Mouse (Mus musculus) small intestine, adult 2 months (tissue): Measurements from ENCODE around the gene Zbtb44.

Experiments used
- CTCF ChIP-seq: fragments of 200-500 bp; IDR thresholded peaks from 2 replicates; pipeline ENCODE4 v1.5.1; 2012; ENCODE audit warnings: low read depth, mild to moderate bottlenecking, control low read depth, inconsistent platforms, low read length, moderate library complexity, mixed read lengths; ENCODE audit not compliant: insufficient replicate concordance, insufficient read length; ENCODE audit errors: extremely low read depth
- POLR2A ChIP-seq: fragments of 200-500 bp; IDR thresholded peaks from 2 replicates; pipeline ENCODE4 v1.6.1; 2012; ENCODE audit warnings: low read depth, mild to moderate bottlenecking, control low read depth, inconsistent platforms, low read length, moderate library complexity

DNA sequence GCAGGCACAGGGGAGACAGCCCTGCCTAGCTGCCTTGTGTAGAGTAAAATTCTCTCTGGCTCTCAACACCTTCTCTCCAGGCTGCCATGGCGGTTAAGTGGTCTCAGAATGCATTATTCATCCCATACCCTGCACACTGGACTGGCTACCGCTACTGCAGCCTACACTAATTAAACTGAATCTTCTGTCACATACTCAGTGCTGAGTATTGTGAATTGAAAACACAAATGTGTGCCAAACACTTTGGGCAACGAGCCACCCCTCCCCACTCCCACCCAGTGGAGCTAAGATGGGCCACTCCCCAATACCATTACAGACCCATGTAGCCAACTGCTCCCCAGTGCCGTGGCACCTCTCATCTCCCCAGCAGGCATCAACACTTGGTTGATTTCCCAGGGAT, 57.0 kb downstream of the Zbtb44 start:
- TF ChIP-seq CTCF (no peak), POLR2A (no peak)
